Mouse (Mus musculus): Measurements from ENCODE around the gene Spred1.

DNA sequence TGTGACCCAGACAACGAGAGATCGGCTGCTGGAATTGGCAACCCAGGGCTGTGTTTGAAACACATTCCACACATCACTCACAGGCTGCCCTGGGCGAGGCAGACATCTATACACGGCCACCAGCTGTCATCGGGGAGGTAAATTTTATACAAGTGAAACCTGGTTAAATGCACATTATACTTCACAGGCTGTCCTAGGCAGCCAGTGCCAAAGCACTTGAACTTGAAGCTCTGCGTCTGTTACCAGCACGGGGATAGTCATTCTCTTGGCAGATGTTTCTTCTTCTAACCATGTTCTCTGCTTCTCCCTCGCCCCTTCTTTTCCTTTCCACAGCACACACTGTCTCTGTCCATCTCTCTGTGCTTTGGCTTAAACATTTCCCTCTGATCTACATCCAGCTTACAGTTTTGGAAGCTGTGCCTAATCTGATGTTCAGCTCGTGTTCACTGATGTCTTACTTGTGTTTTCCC is 79.7 kb downstream of the Spred1 start:
- TF ChIP-seq EP300 (optimal IDR thresholded peaks at IDR 0.05) (no peak), CTCF (IDR thresholded peaks at IDR 0.05; ENCODE audit: low read depth) (no peak)

Measured in stomach, postnatal 0 days (tissue).